Comparison of ENCODE assay signal across 8 mouse cellular contexts in genomic region chr2:167331432-167331921, GRCm38 (mm10). TPM values are rescaled to one million over a fixed set of nuclear protein-coding genes. Genes with fewer than 3 reads are reported as not detected.
DNase-seq lines count a peak whose midpoint lies in the region; ATAC-seq lines count a peak whose summit lies in the region.

No protein-coding gene starts in this region.

- peak; percentile 71 for ATAC-seq in hindbrain, embryonic 13.5 days (ENCODE audit: low FRiP score)

- intact Hi-C loops in left cerebral cortex, postnatal 10 days (cut with DNase I) = no loop called here

- 36% methylated on average over 5 of the region's 5 CpGs for WGBS in hindbrain, embryonic 13.5 days
- 78% methylated on average over 5 of the region's 5 CpGs for WGBS in hindbrain, embryonic 10.5 days

- no peaks in the 10 kb centered on the region for H3K9me3 ChIP-seq in hindbrain, embryonic 13.5 days
- H3K9me3 ChIP-seq in hindbrain, embryonic 10.5 days = no peaks in the 10 kb centered on the region

- H3K27me3 ChIP-seq in hindbrain, embryonic 13.5 days = no peaks in the 10 kb centered on the region
- no peaks in the 10 kb centered on the region for H3K27me3 ChIP-seq in hindbrain, embryonic 10.5 days (ENCODE audit: insufficient read depth, poor library complexity, severe bottlenecking)

- H3K4me1 ChIP-seq in hindbrain, embryonic 13.5 days (replicated peaks) = peaks cover 62% of the 10 kb centered on the region
- H3K4me1 ChIP-seq in hindbrain, embryonic 10.5 days (replicated peaks) = peaks cover 48% of the 10 kb centered on the region

- H3K36me3 ChIP-seq in hindbrain, embryonic 13.5 days = no peaks in the 10 kb centered on the region
- H3K36me3 ChIP-seq in hindbrain, embryonic 10.5 days = no peaks in the 10 kb centered on the region

- DNase-seq in hindbrain, embryonic 10.5 days (ENCODE audit: low spot score) = no peak
- DNase-seq in Muller cell, postnatal 12 days (ENCODE audit: inconsistent ontology term) = peak; percentile 69
- DNase-seq in cerebellum, postnatal 14 days = peak; percentile 50 to 64
- peak; percentile 54 for DNase-seq in kidney, postnatal 10 days
- DNase-seq in left cerebral cortex, postnatal 10 days (ENCODE audit: extremely low spot score in 1 of 2, low spot score in 2 of 2) = no peak
- DNase-seq in right cerebral cortex, postnatal 10 days (ENCODE audit: low spot score in 2 of 2) = no peak
- no peak for DNase-seq in right cerebral cortex, postnatal 36 days (ENCODE audit: low spot score in 2 of 2)

- H3K4me2 ChIP-seq in hindbrain, embryonic 13.5 days = no peak overlapping the region

- H3K4me3 ChIP-seq in hindbrain, embryonic 13.5 days = no peak overlapping the region
- no peak overlapping the region for H3K4me3 ChIP-seq in hindbrain, embryonic 10.5 days

- peak overlapping the region; percentile 66 for H3K27ac ChIP-seq in hindbrain, embryonic 13.5 days
- no peak overlapping the region for H3K27ac ChIP-seq in hindbrain, embryonic 10.5 days

- peak overlapping the region; percentile 46; the same call in 1 of the 2 replicates for H3K9ac ChIP-seq in hindbrain, embryonic 13.5 days

RNA-seq across cellular contexts. Expression of gene B4galt5, which starts 17.5 kb away (rescaled TPM):
- polyA plus RNA-seq in hindbrain, embryonic 13.5 days (2015; fragmentation: Nextera tagmentation; extraction: Ambion mirVana) = 12.3 and 12.5 TPM in 2 replicates
- 8.4 and 10.6 TPM in 2 replicates for polyA plus RNA-seq in hindbrain, embryonic 10.5 days (2016; fragmentation: Nextera tagmentation; extraction: Ambion mirVana)
- 10 to 100 TPM; 63.0 to 70.2 TPM for total RNA-seq in left cerebral cortex, postnatal 10 days (2021)

Comparison
In these comparisons a context has a peak if more than half of its experiments do, and no peak if none do; other contexts are left out.
1. DNase-seq: peak in Muller cell, postnatal 12 days (single experiment), cerebellum, postnatal 14 days (2 of 2) and kidney, postnatal 10 days (single experiment); none in hindbrain, embryonic 10.5 days (single experiment), left cerebral cortex, postnatal 10 days (0 of 2), right cerebral cortex, postnatal 10 days (0 of 2) and right cerebral cortex, postnatal 36 days (0 of 2).